Mouse (Mus musculus) thymus, adult 2 months (tissue): Measurements from ENCODE around the gene Fam219a. TPM values are rescaled to one million over a fixed set of nuclear protein-coding genes. Genes with fewer than 3 reads are reported as not detected.

Experiments
- DNase-seq: peaks from one replicate; pipeline ENCODE4 v3.0.0; 2021
- H3K27ac ChIP-seq: fragments of 200-500 bp; 2 replicates; pipeline ENCODE4 v1.5.1; 2012; ENCODE audit warnings: low read length, control low read depth; ENCODE audit not compliant: control insufficient read depth, insufficient read depth
- H3K27me3 ChIP-seq: fragments of 200-500 bp; 2 replicates; pipeline ENCODE4 v1.6.1; 2012; ENCODE audit warnings: mild to moderate bottlenecking, low read length, moderate library complexity, mixed read lengths; ENCODE audit not compliant: control insufficient read depth, insufficient read depth
- H3K36me3 ChIP-seq: fragments of 200-500 bp; 2 replicates; pipeline ENCODE4 v1.6.1; 2012; ENCODE audit warnings: mild to moderate bottlenecking, low read length, moderate library complexity; ENCODE audit not compliant: control insufficient read depth, insufficient read depth
- H3K4me1 ChIP-seq: fragments of 200-500 bp; replicated peaks from 2 replicates; pipeline ENCODE4 v1.6.1; 2012; ENCODE audit warnings: low read length; ENCODE audit not compliant: control insufficient read depth, insufficient read depth
- H3K4me3 ChIP-seq: fragments of 200-500 bp; 2 replicates; pipeline ENCODE4 v1.5.1; 2012; ENCODE audit warnings: mild to moderate bottlenecking, low read length, control low read depth, moderate library complexity; ENCODE audit not compliant: control insufficient read depth, insufficient read depth
- CTCF ChIP-seq: fragments of 200-500 bp; IDR thresholded peaks from 2 replicates; pipeline ENCODE4 v1.5.1; 2012; ENCODE audit warnings: mild to moderate bottlenecking, control low read depth, low read length, moderate library complexity, borderline replicate concordance; ENCODE audit not compliant: control insufficient read depth, poor library complexity, insufficient read depth; ENCODE audit errors: extremely low read depth
- POLR2A ChIP-seq: fragments of 200-500 bp; IDR thresholded peaks from 2 replicates; pipeline ENCODE4 v1.6.1; 2012; ENCODE audit warnings: mild to moderate bottlenecking, low read length, control low read depth, moderate library complexity; ENCODE audit not compliant: control insufficient read depth, poor library complexity, insufficient read depth; ENCODE audit errors: extremely low read depth
- WGBS: fragments of 180-500 bp; shearing (Covaris S2); methylation state at CpG from one replicate; pipeline ENCODE4 v1.1.7; 2018; 5-methylcytosine and 5-hydroxymethylcytosine counted together
- polyA plus RNA-seq: library from polyadenylated mRNA; depleted of rRNA; stranded (reverse); fragments of >200 nt; gene quantifications from 2 replicates; pipeline ENCODE4 v1.2.3, GENCODE M21; 2012

The Fam219a gene
- polyA plus RNA-seq, 1 experiment, result 23.0 TPM

DNA sequence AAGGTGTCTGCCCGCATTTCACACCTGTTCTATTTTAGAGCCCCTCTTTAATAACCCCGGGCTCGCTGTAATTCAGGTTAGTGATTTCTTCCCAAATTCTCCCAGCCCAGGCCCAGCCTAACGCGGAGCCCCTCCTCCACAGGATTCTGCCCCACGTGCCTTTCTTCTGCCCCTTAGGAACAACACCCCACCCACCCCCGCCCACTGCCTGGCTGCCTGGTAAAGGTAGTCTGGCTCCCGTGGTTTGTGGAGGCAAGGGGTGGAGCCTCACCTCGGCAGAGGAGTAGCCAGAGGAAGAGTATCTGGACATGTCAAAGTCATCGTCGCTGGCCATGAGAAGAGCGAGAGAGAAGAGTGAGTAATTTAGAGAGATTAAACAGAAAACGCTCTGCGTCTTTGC lies 48.7 kb downstream of the Fam219a start:
- Histone ChIP-seq H3K4me1 (no peaks in the 10 kb centered on the region), H3K27me3 (no peaks in the 10 kb centered on the region), H3K36me3 (no peaks in the 10 kb centered on the region), H3K4me3 (no peak overlapping the region), H3K27ac (no peak overlapping the region)
- TF ChIP-seq POLR2A (no peak), CTCF (no peak)
- WGBS, result 81% methylated on average over 14 of the region's 14 CpGs
- no peak for DNase-seq

DNA sequence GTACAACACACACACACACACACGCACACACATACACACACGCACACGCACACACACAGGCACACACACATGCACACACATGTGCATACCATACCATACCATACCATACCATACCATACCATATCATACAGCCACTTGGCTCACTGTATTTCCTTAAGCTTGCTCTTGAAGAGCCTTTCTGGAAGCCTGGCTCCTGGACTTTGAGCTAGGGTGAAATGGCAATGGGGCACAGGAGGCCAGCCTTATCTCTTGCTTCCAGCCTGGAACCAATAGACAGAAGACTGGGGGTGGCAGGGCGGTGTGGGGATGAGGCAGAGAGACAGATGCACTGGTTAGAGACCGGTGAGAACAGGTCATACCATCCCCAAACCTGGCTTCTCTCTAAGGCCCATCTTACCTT lies 50.1 kb downstream of the Fam219a start:
- DNase-seq, result no peak
- Histone ChIP-seq H3K27ac (no peak overlapping the region), H3K27me3 (no peaks in the 10 kb centered on the region), H3K4me1 (no peaks in the 10 kb centered on the region), H3K36me3 (no peaks in the 10 kb centered on the region), H3K4me3 (no peak overlapping the region)
- WGBS, result 95% methylated on average over 5 of the region's 5 CpGs
- no peak for TF ChIP-seq CTCF
- TF ChIP-seq POLR2A, result no peak

DNA sequence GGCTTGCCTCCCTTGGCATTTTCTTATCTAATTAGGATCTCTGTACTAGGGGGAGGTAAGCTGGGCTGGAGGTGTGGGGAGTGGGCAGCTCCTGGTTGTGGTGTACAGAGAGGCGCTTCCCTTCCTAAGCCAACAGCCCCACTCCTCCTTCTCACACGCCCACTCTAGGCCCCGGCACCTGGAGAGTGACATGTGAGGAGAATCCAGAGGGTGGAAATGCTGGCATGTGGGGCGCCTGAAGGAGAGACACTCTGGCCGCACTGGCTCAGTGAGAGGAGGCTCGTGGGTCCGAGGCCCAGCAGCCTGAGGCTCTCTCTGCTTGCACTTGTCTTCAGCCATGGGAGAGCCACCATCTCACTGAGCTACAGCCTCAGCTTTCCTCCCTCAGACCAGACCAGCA lies 51.0 kb downstream of the Fam219a start:
- H3K4me1 ChIP-seq, result no peaks in the 10 kb centered on the region
- no peak overlapping the region for H3K4me3 ChIP-seq
- H3K36me3 ChIP-seq, result no peaks in the 10 kb centered on the region
- no peak overlapping the region for H3K27ac ChIP-seq
- WGBS, result 91% methylated on average over 7 of the region's 7 CpGs
- no peaks in the 10 kb centered on the region; the same call in 1 of the 2 replicates for H3K27me3 ChIP-seq
- no peak for TF ChIP-seq POLR2A
- no peak for TF ChIP-seq CTCF
- DNase-seq, result no peak

DNA sequence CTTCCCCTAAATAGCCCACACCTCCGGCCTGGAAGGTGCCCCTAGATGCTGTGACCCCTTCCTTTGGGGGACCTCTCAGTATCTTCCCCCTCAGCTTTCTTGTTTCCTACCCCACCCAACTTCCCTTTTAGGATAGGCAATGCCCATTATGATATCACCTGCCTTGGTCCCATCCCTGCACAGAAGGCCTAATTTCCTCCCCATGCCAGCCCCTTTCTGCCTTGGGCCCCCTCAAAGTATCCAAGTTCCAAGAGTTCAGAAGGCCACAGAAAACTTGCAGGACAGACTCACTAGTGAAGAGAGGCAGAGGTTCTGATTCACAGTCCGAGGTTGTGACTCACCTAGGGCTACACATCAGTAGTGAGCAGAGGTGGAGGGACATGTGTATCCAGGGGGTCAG lies 52.1 kb downstream of the Fam219a start, which contains the start of gene 1110017D15Rik:
Gene 1110017D15Rik (minus strand): TSS at position 101 of the 400 bp plus-strand sequence.
- WGBS, result 77% methylated on average over 2 of the region's 2 CpGs
- TF ChIP-seq CTCF, result no peak
- no peak for TF ChIP-seq POLR2A
- H3K4me1 ChIP-seq, result no peaks in the 10 kb centered on the region
- H3K4me3 ChIP-seq, result no peak within 1 kb of the TSS
- DNase-seq, result no peak
- H3K27ac ChIP-seq, result no peak within 1 kb of the TSS
- no peaks in the 10 kb centered on the region for H3K36me3 ChIP-seq
- H3K27me3 ChIP-seq, result no peaks in the 10 kb centered on the region; the same call in 1 of the 2 replicates

DNA sequence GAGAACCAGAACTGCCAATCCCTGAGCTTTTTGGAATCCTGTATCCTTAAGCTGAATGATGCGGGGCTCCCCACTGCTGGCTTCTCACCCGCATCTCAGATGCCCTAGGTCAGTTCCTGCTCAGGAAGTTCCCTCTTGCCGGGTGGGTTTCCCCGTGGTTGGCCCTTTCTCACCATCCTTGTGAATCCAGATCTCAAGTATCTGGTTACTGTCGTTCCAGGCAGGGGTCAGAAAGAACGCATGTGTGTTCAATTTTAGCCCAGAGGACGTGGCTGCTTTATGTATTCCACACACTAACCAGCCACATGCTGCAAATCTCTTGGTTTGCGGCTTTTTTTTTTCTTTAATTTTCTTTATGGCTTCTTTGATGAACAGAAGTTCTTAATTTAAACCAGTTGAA lies 55.6 kb downstream of the Fam219a start:
- no peaks in the 10 kb centered on the region for H3K4me1 ChIP-seq
- no peak overlapping the region for H3K27ac ChIP-seq
- H3K36me3 ChIP-seq, result no peaks in the 10 kb centered on the region
- H3K4me3 ChIP-seq, result no peak overlapping the region
- DNase-seq, result no peak
- H3K27me3 ChIP-seq, result no peaks in the 10 kb centered on the region; the same call in 1 of the 2 replicates
- no peak for TF ChIP-seq CTCF
- TF ChIP-seq POLR2A, result no peak
- WGBS, result 28% methylated on average over 8 of the region's 8 CpGs

DNA sequence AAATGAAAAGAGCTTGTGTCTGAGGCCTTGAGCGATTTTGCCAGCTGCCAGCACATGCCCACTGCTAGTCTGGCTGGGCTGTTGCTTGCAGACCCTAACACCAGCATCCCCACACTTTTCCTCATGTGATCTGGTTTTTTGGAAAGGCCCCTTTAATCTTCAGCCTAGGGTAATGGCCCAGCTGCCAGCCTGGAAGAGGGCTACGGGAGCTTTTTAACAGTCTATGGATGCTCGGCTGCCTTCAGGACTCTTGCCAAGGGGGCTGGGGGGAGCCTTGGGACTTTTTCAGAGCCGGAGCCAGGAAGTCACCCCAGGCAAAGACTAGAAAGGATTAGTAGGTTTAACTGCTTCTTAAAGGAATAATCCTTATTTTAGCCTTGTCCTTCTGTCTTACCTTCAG lies 56.0 kb downstream of the Fam219a start:
- Histone ChIP-seq H3K36me3 (no peaks in the 10 kb centered on the region), H3K27ac (no peak overlapping the region), H3K4me1 (no peaks in the 10 kb centered on the region), H3K27me3 (no peaks in the 10 kb centered on the region; the same call in 1 of the 2 replicates), H3K4me3 (no peak overlapping the region)
- no peak for TF ChIP-seq POLR2A
- no peak for TF ChIP-seq CTCF
- no peak for DNase-seq
- 57% methylated on average over 4 of the region's 4 CpGs for WGBS

DNA sequence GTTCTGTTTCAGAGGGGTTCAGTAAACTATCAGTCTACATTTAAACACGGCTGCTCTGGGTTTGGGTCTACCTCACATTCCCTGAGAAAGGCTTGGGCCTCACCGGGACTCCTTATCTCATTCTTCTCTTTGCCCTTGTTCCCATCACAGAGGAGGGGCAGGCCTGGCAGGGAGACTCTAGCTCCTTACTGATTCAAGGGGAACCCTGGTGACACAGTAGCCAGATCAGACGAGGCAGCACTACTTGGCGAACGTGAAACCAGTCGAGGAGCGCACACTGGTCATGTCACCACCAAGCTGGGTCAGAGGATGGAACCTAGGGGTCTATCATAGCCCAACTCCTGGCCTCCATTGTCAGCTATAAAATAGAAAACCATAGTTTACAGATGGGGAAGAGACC lies 61.3 kb downstream of the Fam219a start:
- no peak for DNase-seq
- Histone ChIP-seq H3K27me3 (peaks cover 8% of the 10 kb centered on the region), H3K27ac (no peak overlapping the region), H3K4me1 (peaks cover 14% of the 10 kb centered on the region), H3K4me3 (no peak overlapping the region), H3K36me3 (no peaks in the 10 kb centered on the region)
- WGBS, result 61% methylated on average over 7 of the region's 7 CpGs
- TF ChIP-seq CTCF (no peak), POLR2A (no peak)
